Mouse (Mus musculus) lung, postnatal 36 days (tissue): ENCODE results near the gene Hoxd1.

ENCODE experiments used
- DNase-seq: peaks from one replicate; pipeline ENCODE4 v3.0.0; 2022; ENCODE audit warnings: mixed read lengths

The Hoxd1 gene

GRCm38 (mm10) chr2:74749337-74750121 is 13.3 kb upstream of the Hoxd1 start:
- DNase-seq, result no peak

- no peak for DNase-seq
Measured at GRCm38 (mm10) chr2:74750731-74751250, 12.0 kb upstream of the Hoxd1 start.

- no peak for DNase-seq
Measured at GRCm38 (mm10) chr2:74751861-74752260, 10.9 kb upstream of the Hoxd1 start.

- no peak for DNase-seq
Measured at GRCm38 (mm10) chr2:74752431-74753174, 10.2 kb upstream of the Hoxd1 start.

- no peak for DNase-seq
Measured at GRCm38 (mm10) chr2:74753175-74753523, 9.6 kb upstream of the Hoxd1 start.

- DNase-seq, result no peak
Measured at GRCm38 (mm10) chr2:74753711-74754110, 9.1 kb upstream of the Hoxd1 start.

GRCm38 (mm10) chr2:74760146-74760545 is 2.6 kb upstream of the Hoxd1 start:
- no peak for DNase-seq

GRCm38 (mm10) chr2:74761941-74762340 is 839 bp upstream of the Hoxd1 start:
- no peak for DNase-seq

- no peak for DNase-seq
Measured at GRCm38 (mm10) chr2:74763245-74763735, 510 bp downstream of the Hoxd1 start.

- DNase-seq, result no peak
Measured at GRCm38 (mm10) chr2:74763976-74764375, 1.2 kb downstream of the Hoxd1 start.

GRCm38 (mm10) chr2:74774359-74774758 is 11.6 kb downstream of the Hoxd1 start:
- DNase-seq, result no peak

- no peak for DNase-seq
Measured at GRCm38 (mm10) chr2:74777536-74778275, 14.9 kb downstream of the Hoxd1 start.

- no peak for DNase-seq
Measured at GRCm38 (mm10) chr2:74781386-74781785, 18.6 kb downstream of the Hoxd1 start.

GRCm38 (mm10) chr2:74795531-74795930 is 32.8 kb downstream of the Hoxd1 start:
- DNase-seq, result no peak

GRCm38 (mm10) chr2:74808431-74808830 is 45.7 kb downstream of the Hoxd1 start:
- no peak for DNase-seq
